Mouse (Mus musculus): Measurements from ENCODE around the gene Mcoln1. TPM values are rescaled to one million over a fixed set of nuclear protein-coding genes. Genes with fewer than 3 reads are reported as not detected.

Mcoln1 gene
- polyA plus RNA-seq, 1 experiment = 38.7 TPM

- Histone ChIP-seq H3ac (ENCODE audit: control insufficient read depth, insufficient read length, low read depth) (no peak overlapping the region), H3K27me3 (ENCODE audit: control insufficient read depth, insufficient read depth, insufficient read length) (no peaks in the 10 kb centered on the region), H3K36me3 (ENCODE audit: control insufficient read depth, insufficient read depth) (peaks cover 22% of the 10 kb centered on the region), H3K79me3 (ENCODE audit: low read depth) (no peaks in the 10 kb centered on the region), H3K4me3 (ENCODE audit: insufficient read depth, poor library complexity, severe bottlenecking) (no peak overlapping the region), H3K79me2 (ENCODE audit: control insufficient read depth, insufficient read depth) (no peaks in the 10 kb centered on the region)
- no peak for TF ChIP-seq CTCF (IDR thresholded peaks at IDR 0.05; ENCODE audit: control insufficient read depth, insufficient read depth, insufficient read length)
- TF ChIP-seq FOSL1 (IDR thresholded peaks at IDR 0.05; ENCODE audit: insufficient read depth, low read length, poor library complexity, severe bottlenecking) = no peak
- TF ChIP-seq MYOD1 (IDR thresholded peaks at IDR 0.05; ENCODE audit: control insufficient read depth, insufficient read length, low read depth) = no peak
- TF ChIP-seq CEBPB (IDR thresholded peaks at IDR 0.05; ENCODE audit: low read depth) = no peak
- TF ChIP-seq USF1 (IDR thresholded peaks at IDR 0.05; ENCODE audit: low read depth) = no peak
- no peak for TF ChIP-seq MAX (IDR thresholded peaks at IDR 0.05)
Measured at GRCm38 (mm10) chr8:3540076-3540475, 39.8 kb downstream of the Mcoln1 start.

GRCm38 (mm10) chr8:3546511-3546910 is 46.3 kb downstream of the Mcoln1 start:
- no peak overlapping the region for H3ac ChIP-seq (ENCODE audit: control insufficient read depth, insufficient read length, low read depth)
- peaks cover 9% of the 10 kb centered on the region for H3K36me3 ChIP-seq (ENCODE audit: control insufficient read depth, insufficient read depth)
- no peak for TF ChIP-seq MAX (IDR thresholded peaks at IDR 0.05)
- no peak for TF ChIP-seq CTCF (IDR thresholded peaks at IDR 0.05; ENCODE audit: control insufficient read depth, insufficient read depth, insufficient read length)
- TF ChIP-seq MYOG (IDR thresholded peaks at IDR 0.05; ENCODE audit: control insufficient read depth, extremely low read depth, insufficient read length) = no peak
- TF ChIP-seq USF1 (IDR thresholded peaks at IDR 0.05; ENCODE audit: low read depth) = no peak
- no peak for TF ChIP-seq CEBPB (IDR thresholded peaks at IDR 0.05; ENCODE audit: low read depth)
- TF ChIP-seq FOSL1 (IDR thresholded peaks at IDR 0.05; ENCODE audit: insufficient read depth, low read length, poor library complexity, severe bottlenecking) = no peak
- no peak for TF ChIP-seq MYOD1 (IDR thresholded peaks at IDR 0.05; ENCODE audit: control insufficient read depth, insufficient read length, low read depth)

GRCm38 (mm10) chr8:3552240-3552639 is 52.0 kb downstream of the Mcoln1 start:
- no peak for TF ChIP-seq MYOG (IDR thresholded peaks at IDR 0.05; ENCODE audit: control insufficient read depth, extremely low read depth, insufficient read length)
- TF ChIP-seq USF1 (IDR thresholded peaks at IDR 0.05; ENCODE audit: low read depth) = no peak
- no peak for TF ChIP-seq FOSL1 (IDR thresholded peaks at IDR 0.05; ENCODE audit: insufficient read depth, low read length, poor library complexity, severe bottlenecking)
- no peak for TF ChIP-seq MAX (IDR thresholded peaks at IDR 0.05)
- no peak for TF ChIP-seq MYOD1 (IDR thresholded peaks at IDR 0.05; ENCODE audit: control insufficient read depth, insufficient read length, low read depth)
- no peak for TF ChIP-seq CEBPB (IDR thresholded peaks at IDR 0.05; ENCODE audit: low read depth)
- Histone ChIP-seq H3K36me3 (ENCODE audit: control insufficient read depth, insufficient read depth) (no peaks in the 10 kb centered on the region), H3ac (ENCODE audit: control insufficient read depth, insufficient read length, low read depth) (no peak overlapping the region), H3K27me3 (ENCODE audit: control insufficient read depth, insufficient read depth, insufficient read length) (no peaks in the 10 kb centered on the region), H3K4me3 (ENCODE audit: insufficient read depth, poor library complexity, severe bottlenecking) (no peak overlapping the region), H3K79me2 (ENCODE audit: control insufficient read depth, insufficient read depth) (no peaks in the 10 kb centered on the region), H3K79me3 (ENCODE audit: low read depth) (no peaks in the 10 kb centered on the region)

More at GRCm38 (mm10) chr8:3546511-3546910, 46.3 kb downstream of the Mcoln1 start:
- Histone ChIP-seq H3K79me2 (ENCODE audit: control insufficient read depth, insufficient read depth) (no peaks in the 10 kb centered on the region), H3K27me3 (ENCODE audit: control insufficient read depth, insufficient read depth, insufficient read length) (no peaks in the 10 kb centered on the region), H3K79me3 (ENCODE audit: low read depth) (no peaks in the 10 kb centered on the region), H3K4me3 (ENCODE audit: insufficient read depth, poor library complexity, severe bottlenecking) (no peak overlapping the region)

GRCm38 (mm10) chr8:3556114-3556513 is 55.9 kb downstream of the Mcoln1 start:
- Histone ChIP-seq H3K79me2 (ENCODE audit: control insufficient read depth, insufficient read depth) (no peaks in the 10 kb centered on the region), H3K4me3 (ENCODE audit: insufficient read depth, poor library complexity, severe bottlenecking) (no peak overlapping the region), H3ac (ENCODE audit: control insufficient read depth, insufficient read length, low read depth) (no peak overlapping the region), H3K36me3 (ENCODE audit: control insufficient read depth, insufficient read depth) (no peaks in the 10 kb centered on the region), H3K27me3 (ENCODE audit: control insufficient read depth, insufficient read depth, insufficient read length) (no peaks in the 10 kb centered on the region), H3K79me3 (ENCODE audit: low read depth) (no peaks in the 10 kb centered on the region)
- TF ChIP-seq MYOG (IDR thresholded peaks at IDR 0.05; ENCODE audit: control insufficient read depth, extremely low read depth, insufficient read length) = no peak

Other genes starting within 250 kb of the Mcoln1 start
- 2.6 TPM for gene Insr, start 220.8 kb upstream of the Mcoln1 start, polyA plus RNA-seq (2012; fragmentation: generic; extraction: Trizol)
- not detected for gene A430078G23Rik, start 147.0 kb upstream of the Mcoln1 start, polyA plus RNA-seq (2012; fragmentation: generic; extraction: Trizol)
- gene Arhgef18, start 107.5 kb upstream of the Mcoln1 start, polyA plus RNA-seq (2012; fragmentation: generic; extraction: Trizol) = 18.4 TPM
- gene Pex11g, start 32.8 kb upstream of the Mcoln1 start, polyA plus RNA-seq (2012; fragmentation: generic; extraction: Trizol) = 1.5 TPM
- not detected for gene Tex45, start 29.6 kb upstream of the Mcoln1 start, polyA plus RNA-seq (2012; fragmentation: generic; extraction: Trizol)
- 30.6 TPM for gene Zfp358, start 7.3 kb upstream of the Mcoln1 start, polyA plus RNA-seq (2012; fragmentation: generic; extraction: Trizol)
- gene Pnpla6, start 14.9 kb downstream of the Mcoln1 start, polyA plus RNA-seq (2012; fragmentation: generic; extraction: Trizol) = 18.6 TPM
- gene C330021F23Rik, start 67.5 kb downstream of the Mcoln1 start, polyA plus RNA-seq (2012; fragmentation: generic; extraction: Trizol) = not detected
- 0.19 TPM for gene Camsap3, start 86.8 kb downstream of the Mcoln1 start, polyA plus RNA-seq (2012; fragmentation: generic; extraction: Trizol)
- 38.2 TPM for gene Xab2, start 120.9 kb downstream of the Mcoln1 start, polyA plus RNA-seq (2012; fragmentation: generic; extraction: Trizol)
- gene Pet100, start 121.1 kb downstream of the Mcoln1 start, polyA plus RNA-seq (2012; fragmentation: generic; extraction: Trizol) = 55.4 TPM
- 0.70 TPM for gene Pcp2, start 125.1 kb downstream of the Mcoln1 start, polyA plus RNA-seq (2012; fragmentation: generic; extraction: Trizol)
- gene Stxbp2, start 130.5 kb downstream of the Mcoln1 start, polyA plus RNA-seq (2012; fragmentation: generic; extraction: Trizol) = 8.9 TPM
- gene Retn, start 155.3 kb downstream of the Mcoln1 start, polyA plus RNA-seq (2012; fragmentation: generic; extraction: Trizol) = not detected
- gene Mcemp1, start 165.3 kb downstream of the Mcoln1 start, polyA plus RNA-seq (2012; fragmentation: generic; extraction: Trizol) = not detected
- 0.95 TPM for gene Fcor, start 171.9 kb downstream of the Mcoln1 start, polyA plus RNA-seq (2012; fragmentation: generic; extraction: Trizol)
- 36.7 TPM for gene Trappc5, start 175.8 kb downstream of the Mcoln1 start, polyA plus RNA-seq (2012; fragmentation: generic; extraction: Trizol)
- 0.01 TPM for gene Fcer2a, start 193.7 kb downstream of the Mcoln1 start, polyA plus RNA-seq (2012; fragmentation: generic; extraction: Trizol)
- not detected for gene Clec4g, start 220.2 kb downstream of the Mcoln1 start, polyA plus RNA-seq (2012; fragmentation: generic; extraction: Trizol)
- not detected for gene Cd209a, start 248.5 kb downstream of the Mcoln1 start, polyA plus RNA-seq (2012; fragmentation: generic; extraction: Trizol)